Mouse (Mus musculus) midbrain, embryonic 14.5 days (tissue): Measurements from ENCODE around the gene Nhs. TPM values are rescaled to one million over a fixed set of nuclear protein-coding genes. Genes with fewer than 3 reads are reported as not detected.

Experiments
- ATAC-seq: fragments of 200-750 bp; cut with Nextera tagmentation; 2 replicates; pipeline ENCODE4 v1.8.0; 2017; ENCODE audit warnings: moderate number of reproducible peaks, moderate library complexity; ENCODE audit not compliant: low FRiP score, low TSS enrichment
- DNase-seq: peaks from one replicate; pipeline ENCODE4 v3.0.0-alpha.2; 2015
- H3K27ac ChIP-seq: fragments of 300-500 bp; sonication (generic); replicated peaks from 2 replicates; pipeline ENCODE4 v1.5.1; 2014; ENCODE audit warnings: mild to moderate bottlenecking, low read depth, low read length, moderate library complexity
- H3K27me3 ChIP-seq: fragments of 300-500 bp; sonication (generic); 2 replicates; pipeline ENCODE4 v1.6.1; 2014; ENCODE audit warnings: low read length, control low read depth, mixed read lengths; ENCODE audit not compliant: control insufficient read depth, insufficient read depth
- H3K36me3 ChIP-seq: fragments of 300-500 bp; sonication (generic); 2 replicates; pipeline ENCODE4 v1.6.1; 2014; ENCODE audit warnings: low read length, control low read depth; ENCODE audit not compliant: control insufficient read depth, insufficient read depth
- H3K4me1 ChIP-seq: fragments of 300-500 bp; sonication (generic); 2 replicates; pipeline ENCODE4 v1.6.1; 2014; ENCODE audit warnings: mild to moderate bottlenecking, antibody characterized with exemption, low read length, control low read depth; ENCODE audit not compliant: control insufficient read depth, insufficient read depth
- H3K4me2 ChIP-seq: fragments of 300-500 bp; sonication (generic); 2 replicates; pipeline ENCODE4 v1.6.1; 2014; ENCODE audit warnings: mild to moderate bottlenecking, low read length, moderate library complexity
- H3K4me3 ChIP-seq: fragments of 300-500 bp; sonication (generic); replicated peaks from 2 replicates; pipeline ENCODE4 v1.5.1; 2014; ENCODE audit warnings: low read depth, low read length
- H3K9ac ChIP-seq: fragments of 300-500 bp; sonication (generic); replicated peaks from 2 replicates; pipeline ENCODE4 v1.6.1; 2014; ENCODE audit warnings: mild to moderate bottlenecking, low read length, moderate library complexity
- H3K9me3 ChIP-seq: fragments of 300-500 bp; sonication (generic); 2 replicates; pipeline ENCODE4 v1.6.1; 2016; ENCODE audit warnings: low read length, control low read depth, mixed read lengths; ENCODE audit not compliant: control insufficient read depth
- WGBS: fragments of 180-500 bp; shearing (Covaris S2); extraction: QIAGEN DNeasy Blood & Tissue Kit; methylation state at CpG from one replicate; pipeline ENCODE4 v1.1.7; 2014; 5-methylcytosine and 5-hydroxymethylcytosine counted together
- polyA plus RNA-seq: library from polyadenylated mRNA; unstranded; fragments of >200 nt; fragmentation: Nextera tagmentation; extraction: Ambion mirVana; gene quantifications from 2 replicates; pipeline ENCODE4 v1.2.1, GENCODE M21; 2014

Nhs gene
- polyA plus RNA-seq, 1 experiment from 2014 or later, result 3.7 TPM

DNA sequence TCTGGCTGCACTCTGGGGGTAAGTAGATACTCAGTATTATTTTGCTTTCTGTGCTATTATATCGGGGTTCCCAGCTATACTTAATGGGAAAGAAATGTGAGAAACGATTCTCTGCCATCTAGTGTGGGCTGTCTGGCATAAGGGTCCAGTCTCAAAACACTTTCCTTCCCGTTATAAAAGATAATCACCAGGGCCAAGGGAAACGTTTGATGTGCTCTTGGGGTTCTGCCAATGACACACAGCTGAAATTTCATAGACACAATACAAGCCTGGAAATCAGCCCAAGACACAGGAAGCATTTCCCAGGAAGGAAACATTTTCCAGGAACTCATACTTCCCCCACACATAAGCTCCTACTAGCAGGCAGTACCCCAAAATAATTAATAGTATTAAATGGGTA is 61.2 kb downstream of the Nhs start:
- Histone ChIP-seq H3K27me3 (0 out of 2 replicates have a peak, but pooled peaks cover 4% of the 10 kb centered on the region), H3K4me3 (no peak overlapping the region), H3K27ac (no peak overlapping the region), H3K4me1 (no peaks in the 10 kb centered on the region), H3K36me3 (no peaks in the 10 kb centered on the region), H3K9ac (no peak overlapping the region), H3K4me2 (no peak overlapping the region), H3K9me3 (no peaks in the 10 kb centered on the region)
- DNase-seq (peak; percentile 18), ATAC-seq (no peak)
- 58% methylated on average over 4 of the region's 4 CpGs for WGBS

DNA sequence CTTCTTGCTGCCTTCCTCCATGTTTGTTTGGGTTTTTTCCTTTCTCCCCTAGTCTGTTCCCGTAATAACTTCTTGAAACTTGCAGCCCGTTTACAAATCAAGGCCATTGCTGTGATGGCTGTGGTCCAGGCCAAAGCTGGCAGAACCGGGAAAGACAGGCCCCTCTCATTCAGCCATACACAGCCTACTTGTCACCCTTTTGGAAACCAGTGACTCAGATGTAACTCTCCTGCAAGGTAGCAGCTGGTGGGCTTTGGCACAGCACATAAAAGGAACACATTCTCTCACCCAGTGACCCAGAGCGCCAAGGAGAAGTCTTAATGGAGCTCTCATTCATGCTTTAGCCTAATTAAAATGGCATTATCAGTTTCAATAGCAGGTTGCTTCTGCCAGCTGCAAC is 72.2 kb downstream of the Nhs start:
- Histone ChIP-seq H3K36me3 (no peaks in the 10 kb centered on the region), H3K9me3 (no peaks in the 10 kb centered on the region), H3K27ac (no peak overlapping the region), H3K4me1 (no peaks in the 10 kb centered on the region), H3K27me3 (peaks cover 9% of the 10 kb centered on the region; the same call in 1 of the 2 replicates), H3K4me3 (no peak overlapping the region), H3K9ac (no peak overlapping the region), H3K4me2 (no peak overlapping the region)
- ATAC-seq (peak; percentile 57; the same call in 1 of the 2 replicates), DNase-seq (peak; percentile 37)
- WGBS, result 42% methylated on average over 4 of the region's 4 CpGs

DNA sequence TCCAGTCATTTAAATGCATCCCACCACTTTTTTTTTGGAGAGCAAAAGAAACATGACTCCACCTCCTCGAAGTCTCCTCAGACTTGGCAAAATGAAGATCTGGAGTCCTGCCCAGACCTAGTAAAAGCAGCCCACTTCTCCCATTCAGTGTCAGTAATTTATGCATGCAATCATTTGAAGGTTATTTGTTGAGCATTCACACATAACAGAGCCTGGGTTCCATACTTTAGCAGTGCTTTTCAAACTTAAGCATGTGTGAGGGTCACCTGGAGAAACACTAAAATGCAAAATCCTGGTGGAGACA is 73.7 kb downstream of the Nhs start:
- no peak overlapping the region for H3K27ac ChIP-seq
- DNase-seq (peak; percentile 35), ATAC-seq (no peak)
- 78% methylated on average over 1 of the region's 1 CpGs for WGBS
- H3K4me2 ChIP-seq, result no peak overlapping the region
- H3K36me3 ChIP-seq, result no peaks in the 10 kb centered on the region
- H3K4me1 ChIP-seq, result no peaks in the 10 kb centered on the region
- H3K27me3 ChIP-seq, result peaks cover 9% of the 10 kb centered on the region; the same call in 1 of the 2 replicates
- H3K4me3 ChIP-seq, result no peak overlapping the region
- no peak overlapping the region for H3K9ac ChIP-seq
- H3K9me3 ChIP-seq, result no peaks in the 10 kb centered on the region

DNA sequence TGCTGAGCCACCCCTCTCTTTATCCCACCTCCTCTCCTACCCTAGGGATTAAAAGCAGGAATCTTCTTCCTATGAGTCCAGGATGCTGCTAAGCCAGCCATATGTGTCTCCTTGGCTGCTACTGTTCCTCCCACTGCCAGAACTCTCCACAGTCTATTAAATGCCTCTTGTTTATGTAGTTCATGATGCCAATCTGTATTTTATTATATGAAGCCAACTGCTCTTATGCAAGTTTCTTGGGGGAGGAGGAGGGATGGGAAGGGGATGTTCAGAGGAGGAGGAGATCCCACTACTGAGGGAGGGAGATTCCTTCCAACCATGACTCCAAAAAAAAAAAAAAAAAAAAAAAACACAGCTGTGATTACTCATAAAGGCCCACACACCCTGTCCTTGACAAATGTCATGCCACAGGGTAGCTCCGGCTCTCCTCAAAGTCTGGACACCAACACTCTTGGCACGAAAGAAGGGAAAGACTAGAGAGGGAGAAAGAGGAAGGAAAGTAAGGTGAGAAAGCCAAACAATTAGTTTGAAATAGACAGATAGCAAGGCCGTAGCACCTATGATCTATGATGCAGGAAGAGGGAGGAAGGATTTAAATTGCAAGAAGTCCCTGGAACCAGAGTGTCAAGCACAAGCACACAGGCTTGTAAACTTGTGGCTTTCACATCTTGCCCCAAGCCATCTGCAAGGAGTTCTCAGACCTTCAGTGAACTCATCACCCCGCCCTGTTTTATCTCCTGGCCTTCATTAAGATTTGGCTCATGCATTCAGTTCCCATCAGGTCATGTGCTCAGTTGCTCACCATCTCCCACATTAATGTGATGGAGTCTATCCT is 74.3 kb downstream of the Nhs start:
- Histone ChIP-seq H3K4me3 (no peak overlapping the region), H3K4me1 (no peaks in the 10 kb centered on the region), H3K27me3 (peaks cover 6% of the 10 kb centered on the region; the same call in 1 of the 2 replicates), H3K9me3 (no peaks in the 10 kb centered on the region), H3K27ac (no peak overlapping the region), H3K9ac (no peak overlapping the region), H3K4me2 (no peak overlapping the region), H3K36me3 (no peaks in the 10 kb centered on the region)
- no peak for DNase-seq
- ATAC-seq, result no peak
- 90% methylated on average over 4 of the region's 4 CpGs for WGBS

DNA sequence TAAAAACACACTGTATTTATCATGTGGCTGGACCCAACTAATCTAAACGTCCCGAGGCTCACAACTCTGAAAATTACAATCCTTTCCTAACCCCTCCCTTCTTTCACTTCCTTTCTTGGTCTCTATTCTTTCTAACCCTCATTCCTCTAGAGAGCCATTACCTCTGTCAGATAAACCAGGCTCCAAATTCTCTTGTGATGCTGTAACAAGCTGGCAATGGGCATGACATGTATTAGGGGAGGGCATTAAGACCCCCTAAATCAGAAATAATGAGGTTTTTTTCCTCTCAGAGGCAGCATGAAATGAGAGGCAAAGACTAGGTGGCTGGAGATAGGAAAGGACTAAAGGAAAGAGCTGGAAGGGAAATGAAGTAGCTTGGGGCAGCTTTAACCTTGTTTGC is 96.4 kb downstream of the Nhs start:
- Histone ChIP-seq H3K9ac (no peak overlapping the region), H3K4me2 (no peak overlapping the region; the same call in 1 of the 2 replicates), H3K9me3 (no peaks in the 10 kb centered on the region), H3K4me3 (no peak overlapping the region), H3K27ac (no peak overlapping the region), H3K36me3 (no peaks in the 10 kb centered on the region), H3K4me1 (no peaks in the 10 kb centered on the region), H3K27me3 (peaks cover 5% of the 10 kb centered on the region; the same call in 1 of the 2 replicates)
- DNase-seq, result peak; percentile 9
- ATAC-seq, result no peak
- WGBS, result 52% methylated on average over 2 of the region's 2 CpGs

DNA sequence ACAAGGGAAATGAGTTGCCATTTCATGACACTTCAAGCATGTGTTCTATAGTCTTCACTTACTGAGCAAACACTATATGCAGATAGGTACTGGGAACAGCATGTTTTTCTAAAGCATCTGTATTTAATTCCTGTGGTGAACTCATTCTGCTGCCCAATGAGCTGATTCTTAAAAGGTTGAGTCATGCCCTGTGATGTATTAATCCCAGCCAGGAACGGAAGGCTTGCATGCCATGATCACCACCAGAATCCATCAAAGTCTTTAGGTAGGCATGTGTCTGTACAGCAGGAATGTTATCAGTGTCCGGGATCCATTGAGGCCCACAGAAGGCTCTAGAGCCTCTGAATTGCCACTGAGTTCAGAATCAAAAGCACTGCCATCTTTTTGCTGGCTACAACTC is 103.9 kb downstream of the Nhs start:
- H3K27ac ChIP-seq, result no peak overlapping the region
- no peak for DNase-seq
- no peak overlapping the region for H3K4me2 ChIP-seq
- no peaks in the 10 kb centered on the region; the same call in 1 of the 2 replicates for H3K27me3 ChIP-seq
- H3K4me1 ChIP-seq, result no peaks in the 10 kb centered on the region
- no peaks in the 10 kb centered on the region for H3K36me3 ChIP-seq
- H3K9me3 ChIP-seq, result no peaks in the 10 kb centered on the region
- no peak for ATAC-seq
- H3K9ac ChIP-seq, result no peak overlapping the region
- no peak overlapping the region for H3K4me3 ChIP-seq
- 80% methylated on average over 2 of the region's 2 CpGs for WGBS

DNA sequence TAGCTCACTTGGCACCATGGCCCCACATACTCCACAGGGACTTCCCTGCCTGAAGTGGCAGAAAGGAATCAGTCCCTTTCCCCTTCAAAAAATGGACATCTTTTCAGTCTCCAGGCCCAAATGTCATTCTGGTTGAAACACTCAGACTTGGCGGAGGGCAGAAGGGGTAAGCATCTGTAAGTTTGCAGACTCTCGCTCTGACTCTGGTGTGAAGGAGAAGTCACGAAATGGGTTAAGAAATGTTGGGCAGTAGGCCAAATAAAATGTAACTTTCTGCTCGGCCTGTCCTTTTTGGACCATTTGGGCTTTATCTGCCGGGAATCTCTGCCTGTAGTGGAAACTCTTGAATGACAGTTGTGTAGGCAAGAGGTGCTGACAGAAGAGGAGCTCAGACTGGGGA is 106.0 kb downstream of the Nhs start:
- 80% methylated on average over 5 of the region's 5 CpGs for WGBS
- H3K9ac ChIP-seq, result no peak overlapping the region
- H3K27ac ChIP-seq, result no peak overlapping the region
- H3K4me3 ChIP-seq, result no peak overlapping the region
- H3K36me3 ChIP-seq, result no peaks in the 10 kb centered on the region
- no peak overlapping the region for H3K4me2 ChIP-seq
- DNase-seq, result no peak
- no peaks in the 10 kb centered on the region for H3K9me3 ChIP-seq
- H3K4me1 ChIP-seq, result no peaks in the 10 kb centered on the region
- H3K27me3 ChIP-seq, result no peaks in the 10 kb centered on the region; the same call in 1 of the 2 replicates
- ATAC-seq, result no peak

DNA sequence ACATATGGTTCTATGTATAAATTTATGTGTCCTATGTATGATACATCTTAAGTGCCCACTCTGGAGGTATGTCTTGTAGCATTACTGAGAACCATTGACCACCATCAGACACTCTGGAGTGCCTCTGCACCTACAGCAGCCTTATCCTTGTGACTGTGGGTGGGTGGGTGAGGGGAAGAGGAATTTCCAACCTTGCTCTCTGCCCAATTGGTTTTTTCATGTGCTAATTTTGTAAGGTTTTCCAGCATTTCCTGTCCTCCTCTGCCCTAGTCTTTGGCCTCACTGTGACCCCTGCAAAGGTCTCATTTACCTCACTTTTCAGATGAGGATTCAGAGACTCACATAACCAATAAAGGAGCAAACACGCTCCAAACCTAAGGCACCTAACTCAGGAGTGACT is 107.0 kb downstream of the Nhs start:
- H3K36me3 ChIP-seq, result no peaks in the 10 kb centered on the region
- H3K27me3 ChIP-seq, result no peaks in the 10 kb centered on the region; the same call in 1 of the 2 replicates
- ATAC-seq (no peak), DNase-seq (no peak)
- H3K4me2 ChIP-seq, result no peak overlapping the region
- WGBS, result 79% methylated on average over 1 of the region's 1 CpGs
- no peak overlapping the region for H3K27ac ChIP-seq
- H3K4me1 ChIP-seq, result no peaks in the 10 kb centered on the region
- no peak overlapping the region for H3K9ac ChIP-seq
- no peaks in the 10 kb centered on the region for H3K9me3 ChIP-seq
- no peak overlapping the region for H3K4me3 ChIP-seq

DNA sequence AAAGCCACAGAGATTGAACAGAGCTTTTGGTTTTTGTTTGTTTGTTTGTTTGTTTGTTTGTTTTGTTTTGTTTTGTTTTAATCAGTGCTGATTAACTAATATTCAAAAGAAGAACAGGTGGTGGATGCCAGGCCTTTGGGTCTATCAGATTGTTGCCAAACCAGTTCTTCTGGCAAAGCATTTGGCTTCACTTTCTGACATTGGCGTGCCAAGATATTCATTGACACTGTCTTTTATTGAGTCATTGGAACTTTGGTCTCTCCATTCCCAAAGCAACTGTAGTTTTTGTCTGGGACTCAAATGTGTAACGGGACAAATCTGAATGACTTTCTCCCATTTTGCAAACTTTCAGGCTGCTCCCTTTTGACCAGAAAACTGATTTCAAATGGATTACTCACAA is 109.9 kb downstream of the Nhs start:
- H3K4me2 ChIP-seq, result no peak overlapping the region
- no peak overlapping the region for H3K9ac ChIP-seq
- H3K36me3 ChIP-seq, result no peaks in the 10 kb centered on the region
- DNase-seq (no peak), ATAC-seq (no peak)
- WGBS, result 89% methylated on average over 2 of the region's 2 CpGs
- H3K27ac ChIP-seq, result no peak overlapping the region
- H3K4me3 ChIP-seq, result no peak overlapping the region
- H3K4me1 ChIP-seq, result no peaks in the 10 kb centered on the region
- H3K27me3 ChIP-seq, result no peaks in the 10 kb centered on the region; the same call in 1 of the 2 replicates
- H3K9me3 ChIP-seq, result no peaks in the 10 kb centered on the region
